Mouse (Mus musculus): Measurements from ENCODE around the gene Olfr804. TPM values are rescaled to one million over a fixed set of nuclear protein-coding genes. Genes with fewer than 3 reads are reported as not detected.

Gene Olfr804
- total and polyA plus RNA-seq, 2 experiments = not detected

GRCm38 (mm10) chr10:129741821-129742220, 38.8 kb downstream of the Olfr804 start, which contains the start of gene Olfr806:
Olfr806 (minus strand) TSS chr10:129741921.
- no peak for DNase-seq (ENCODE audit: extremely low read depth, low read depth, low spot score)
- no peaks in the 10 kb centered on the region for H3K4me1 ChIP-seq (ENCODE audit: control insufficient read depth, insufficient read depth, low read length)
- no peaks in the 10 kb centered on the region for H3K36me3 ChIP-seq (ENCODE audit: control insufficient read depth, insufficient read depth, low read length)
- TF ChIP-seq CTCF (IDR thresholded peaks at IDR 0.05; ENCODE audit: low read depth, low read length) (no peak), POLR2A (IDR thresholded peaks at IDR 0.05; ENCODE audit: extremely low read depth, insufficient read depth, low read length) (no peak)
- no peak within 1 kb of the TSS for H3K27ac ChIP-seq (replicated peaks; ENCODE audit: insufficient read depth, low read depth, low read length)
- no peak within 1 kb of the TSS for H3K4me3 ChIP-seq (ENCODE audit: insufficient read depth, low read depth, low read length)
- H3K27me3 ChIP-seq (ENCODE audit: control insufficient read depth, insufficient read depth, low read length) = no peaks in the 10 kb centered on the region
- H3K79me2 ChIP-seq (ENCODE audit: control insufficient read depth, insufficient read depth, low read length) = no peaks in the 10 kb centered on the region
- no peak within 1 kb of the TSS for H3K9ac ChIP-seq (ENCODE audit: low read depth, low read length)

- Histone ChIP-seq H3K79me2 (ENCODE audit: control insufficient read depth, insufficient read depth, low read length) (no peaks in the 10 kb centered on the region), H3K27me3 (ENCODE audit: control insufficient read depth, insufficient read depth, low read length) (no peaks in the 10 kb centered on the region), H3K27ac (replicated peaks; ENCODE audit: insufficient read depth, low read depth, low read length) (no peak within 1 kb of the TSS), H3K36me3 (ENCODE audit: control insufficient read depth, insufficient read depth, low read length) (no peaks in the 10 kb centered on the region), H3K9ac (ENCODE audit: low read depth, low read length) (no peak within 1 kb of the TSS), H3K4me3 (ENCODE audit: insufficient read depth, low read depth, low read length) (no peak within 1 kb of the TSS), H3K4me1 (ENCODE audit: control insufficient read depth, insufficient read depth, low read length) (no peaks in the 10 kb centered on the region)
- no peak for TF ChIP-seq CTCF (IDR thresholded peaks at IDR 0.05; ENCODE audit: low read depth, low read length)
- TF ChIP-seq POLR2A (IDR thresholded peaks at IDR 0.05; ENCODE audit: extremely low read depth, insufficient read depth, low read length) = no peak
- no peak for DNase-seq (ENCODE audit: extremely low read depth, low read depth, low spot score)
- WGBS = 81% methylated on average over 1 of the region's 1 CpGs
Observed at GRCm38 (mm10) chr10:129757693-129758092, 54.7 kb downstream of the Olfr804 start, which contains the start of gene Olfr807. Olfr807 (minus strand) TSS chr10:129757793.

Other genes with a start within 250 kb of the Olfr804 start
- gene Olfr787, start 241.3 kb upstream of the Olfr804 start, total RNA-seq (2014; rRNA removed) = not detected in 2 replicates
- gene Olfr787, start 241.3 kb upstream of the Olfr804 start, polyA plus RNA-seq (2012; rRNA removed) = not detected in 2 replicates
- gene Olfr788, start 232.2 kb upstream of the Olfr804 start, total RNA-seq (2014; rRNA removed) = not detected in 2 replicates
- not detected in 2 replicates for gene Olfr788, start 232.2 kb upstream of the Olfr804 start, polyA plus RNA-seq (2012; rRNA removed)
- not detected in 2 replicates for gene Olfr789, start 218.5 kb upstream of the Olfr804 start, total RNA-seq (2014; rRNA removed)
- not detected in 2 replicates for gene Olfr789, start 218.5 kb upstream of the Olfr804 start, polyA plus RNA-seq (2012; rRNA removed)
- not detected in 2 replicates for gene Olfr790, start 204.7 kb upstream of the Olfr804 start, total RNA-seq (2014; rRNA removed)
- not detected in 2 replicates for gene Olfr790, start 204.7 kb upstream of the Olfr804 start, polyA plus RNA-seq (2012; rRNA removed)
- not detected in 2 replicates for gene Olfr791, start 181.4 kb upstream of the Olfr804 start, total RNA-seq (2014; rRNA removed)
- gene Olfr791, start 181.4 kb upstream of the Olfr804 start, polyA plus RNA-seq (2012; rRNA removed) = not detected in 2 replicates
- not detected in 2 replicates for gene Olfr792, start 164.0 kb upstream of the Olfr804 start, total RNA-seq (2014; rRNA removed)
- gene Olfr792, start 164.0 kb upstream of the Olfr804 start, polyA plus RNA-seq (2012; rRNA removed) = not detected in 2 replicates
- not detected in 2 replicates for gene Olfr794, start 135.6 kb upstream of the Olfr804 start, total RNA-seq (2014; rRNA removed)
- not detected in 2 replicates for gene Olfr794, start 135.6 kb upstream of the Olfr804 start, polyA plus RNA-seq (2012; rRNA removed)
- gene Olfr796, start 90.6 kb upstream of the Olfr804 start, total RNA-seq (2014; rRNA removed) = not detected in 2 replicates
- gene Olfr796, start 90.6 kb upstream of the Olfr804 start, polyA plus RNA-seq (2012; rRNA removed) = not detected in 2 replicates
- gene Olfr798, start 75.3 kb upstream of the Olfr804 start, total RNA-seq (2014; rRNA removed) = not detected in 2 replicates
- not detected in 2 replicates for gene Olfr798, start 75.3 kb upstream of the Olfr804 start, polyA plus RNA-seq (2012; rRNA removed)
- not detected in 2 replicates for gene Olfr799, start 65.7 kb upstream of the Olfr804 start, total RNA-seq (2014; rRNA removed)
- gene Olfr799, start 65.7 kb upstream of the Olfr804 start, polyA plus RNA-seq (2012; rRNA removed) = not detected in 2 replicates
- gene Olfr800, start 45.5 kb upstream of the Olfr804 start, total RNA-seq (2014; rRNA removed) = not detected in 2 replicates
- not detected in 2 replicates for gene Olfr800, start 45.5 kb upstream of the Olfr804 start, polyA plus RNA-seq (2012; rRNA removed)
- not detected in 2 replicates for gene Olfr801, start 29.3 kb upstream of the Olfr804 start, total RNA-seq (2014; rRNA removed)
- gene Olfr801, start 29.3 kb upstream of the Olfr804 start, polyA plus RNA-seq (2012; rRNA removed) = not detected in 2 replicates
- gene Olfr802, start 15.0 kb upstream of the Olfr804 start, total RNA-seq (2014; rRNA removed) = not detected in 2 replicates
- not detected in 2 replicates for gene Olfr802, start 15.0 kb upstream of the Olfr804 start, polyA plus RNA-seq (2012; rRNA removed)
- gene Olfr803, start 8.9 kb upstream of the Olfr804 start, total RNA-seq (2014; rRNA removed) = not detected in 2 replicates
- not detected in 2 replicates for gene Olfr803, start 8.9 kb upstream of the Olfr804 start, polyA plus RNA-seq (2012; rRNA removed)
- gene Olfr805, start 26.2 kb downstream of the Olfr804 start, total RNA-seq (2014; rRNA removed) = not detected in 2 replicates
- not detected in 2 replicates for gene Olfr805, start 26.2 kb downstream of the Olfr804 start, polyA plus RNA-seq (2012; rRNA removed)
- not detected in 2 replicates for gene Olfr806, start 38.7 kb downstream of the Olfr804 start, total RNA-seq (2014; rRNA removed)
- not detected in 2 replicates for gene Olfr806, start 38.7 kb downstream of the Olfr804 start, polyA plus RNA-seq (2012; rRNA removed)
- gene Olfr807, start 54.6 kb downstream of the Olfr804 start, total RNA-seq (2014; rRNA removed) = not detected in 2 replicates
- gene Olfr807, start 54.6 kb downstream of the Olfr804 start, polyA plus RNA-seq (2012; rRNA removed) = not detected in 2 replicates
- not detected in 2 replicates for gene Olfr808, start 62.3 kb downstream of the Olfr804 start, total RNA-seq (2014; rRNA removed)
- not detected in 2 replicates for gene Olfr808, start 62.3 kb downstream of the Olfr804 start, polyA plus RNA-seq (2012; rRNA removed)
- not detected in 2 replicates for gene Olfr809, start 71.4 kb downstream of the Olfr804 start, total RNA-seq (2014; rRNA removed)
- not detected in 2 replicates for gene Olfr809, start 71.4 kb downstream of the Olfr804 start, polyA plus RNA-seq (2012; rRNA removed)
- gene Olfr810, start 91.7 kb downstream of the Olfr804 start, total RNA-seq (2014; rRNA removed) = not detected in 2 replicates
- gene Olfr810, start 91.7 kb downstream of the Olfr804 start, polyA plus RNA-seq (2012; rRNA removed) = not detected in 2 replicates
- not detected in 2 replicates for gene Olfr811, start 101.2 kb downstream of the Olfr804 start, total RNA-seq (2014; rRNA removed)
- gene Olfr811, start 101.2 kb downstream of the Olfr804 start, polyA plus RNA-seq (2012; rRNA removed) = not detected in 2 replicates
- not detected in 2 replicates for gene Olfr812, start 142.9 kb downstream of the Olfr804 start, total RNA-seq (2014; rRNA removed)
- not detected in 2 replicates for gene Olfr812, start 142.9 kb downstream of the Olfr804 start, polyA plus RNA-seq (2012; rRNA removed)
- gene Olfr813, start 152.2 kb downstream of the Olfr804 start, total RNA-seq (2014; rRNA removed) = not detected in 2 replicates
- gene Olfr813, start 152.2 kb downstream of the Olfr804 start, polyA plus RNA-seq (2012; rRNA removed) = not detected in 2 replicates
- gene Olfr814, start 176.6 kb downstream of the Olfr804 start, total RNA-seq (2014; rRNA removed) = not detected in 2 replicates
- gene Olfr814, start 176.6 kb downstream of the Olfr804 start, polyA plus RNA-seq (2012; rRNA removed) = not detected in 2 replicates
- 0.13 TPM in 1 of 2 replicates, not detected in the other for gene Olfr815, start 202.7 kb downstream of the Olfr804 start, total RNA-seq (2014; rRNA removed)
- not detected in 2 replicates for gene Olfr815, start 202.7 kb downstream of the Olfr804 start, polyA plus RNA-seq (2012; rRNA removed)
- not detected in 2 replicates for gene Olfr816, start 212.4 kb downstream of the Olfr804 start, total RNA-seq (2014; rRNA removed)
- gene Olfr816, start 212.4 kb downstream of the Olfr804 start, polyA plus RNA-seq (2012; rRNA removed) = not detected in 2 replicates
- gene Olfr818, start 245.9 kb downstream of the Olfr804 start, total RNA-seq (2014; rRNA removed) = not detected in 2 replicates
- gene Olfr818, start 245.9 kb downstream of the Olfr804 start, polyA plus RNA-seq (2012; rRNA removed) = not detected in 2 replicates